9 mouse cellular contexts compared by ENCODE assay signal in the genomic region with DNA sequence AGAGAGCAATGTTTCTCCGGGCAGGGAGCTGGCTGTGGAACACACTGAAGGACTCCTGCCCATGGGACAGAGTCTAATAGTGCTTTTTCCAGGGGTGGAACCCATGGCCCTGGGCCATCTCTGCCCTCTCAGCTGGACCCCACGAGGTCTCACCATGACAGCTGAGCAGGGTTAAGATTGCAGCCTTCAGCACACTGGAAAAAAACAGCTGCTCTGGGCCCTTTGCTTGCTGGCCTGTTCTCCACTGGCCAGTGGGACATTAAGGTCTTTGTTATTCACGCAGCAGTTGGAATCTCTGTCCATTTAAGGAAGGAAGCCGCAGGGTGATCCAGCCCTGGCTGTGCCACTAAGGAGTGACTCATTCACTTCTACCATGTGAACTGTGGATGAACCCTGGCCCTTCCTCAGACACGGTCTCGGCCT.
DNase-seq lines count a peak whose midpoint lies in the region; ATAC-seq and TF ChIP-seq lines count a peak whose summit lies in the region.
"Had no signal": no experiment of that assay in that cellular context is flagged by ENCODE, and none has a peak within 500 bp of the region (broad histone marks: within the 10 kb centered on the region; RNA-seq: fewer than 3 reads in every experiment).

No protein-coding gene starts in this region.

- no peak overlapping the region for H3K4me2 ChIP-seq in kidney, embryonic 16.5 days (replicated peaks; ENCODE audit: low read depth, low read length)
- H3K4me2 ChIP-seq: neural tube, embryonic 12.5 days had no signal

- intact Hi-C loops in heart, adult 2 months (cut with DNase I) = no loop called here

- no peaks in the 10 kb centered on the region for H3K36me3 ChIP-seq in ES-Bruce4 (ENCODE audit: control insufficient read depth, insufficient read depth, low read length, poor library complexity, severe bottlenecking)
- no peaks in the 10 kb centered on the region; the same call in 1 of the 2 replicates for H3K36me3 ChIP-seq in heart, adult 2 months (ENCODE audit: control insufficient read depth, insufficient read depth, low read length)
- H3K36me3 ChIP-seq in kidney, embryonic 16.5 days (ENCODE audit: insufficient read depth, low read length) = no peaks in the 10 kb centered on the region
- no peaks in the 10 kb centered on the region for H3K36me3 ChIP-seq in macrophage (ENCODE audit: inconsistent target)
- H3K36me3 ChIP-seq: neural tube, embryonic 12.5 days had no signal

- H3K79me2 ChIP-seq in heart, adult 2 months (replicated peaks; ENCODE audit: control insufficient read depth, insufficient read depth, low read length) = no peaks in the 10 kb centered on the region
- H3K79me2 ChIP-seq in macrophage (ENCODE audit: inconsistent target) = no peaks in the 10 kb centered on the region

- ATAC-seq in kidney, embryonic 16.5 days (ENCODE audit: low FRiP score, low TSS enrichment) = peak; percentile 90
- no peak for ATAC-seq in frontal cortex, adult (ENCODE audit: low TSS enrichment)

- H3K27ac ChIP-seq in ES-Bruce4 (ENCODE audit: insufficient read depth, low read length) (no peak overlapping the region), macrophage (peak overlapping the region; percentile 51)
- H3K27ac ChIP-seq in heart, adult 2 months = peak overlapping the region; percentile 75
- peak overlapping the region; percentile 85 for H3K27ac ChIP-seq in kidney, embryonic 16.5 days (ENCODE audit: low read length)
- H3K27ac ChIP-seq: neural tube, embryonic 12.5 days had no signal

- TF ChIP-seq POLR2A in ES-Bruce4 (IDR thresholded peaks at IDR 0.05; ENCODE audit: insufficient read depth, low read length) = no peak
- no peak for TF ChIP-seq POLR2A in heart, adult 2 months (IDR thresholded peaks at IDR 0.05; ENCODE audit: insufficient read depth, low read depth, low read length)

- H3K4me3 ChIP-seq in ES-Bruce4 (ENCODE audit: low read depth, low read length) = no peak overlapping the region
- no peak overlapping the region for H3K4me3 ChIP-seq in heart, adult 2 months
- H3K4me3 ChIP-seq in kidney, embryonic 16.5 days (ENCODE audit: low read length) = no peak overlapping the region
- no peak overlapping the region for H3K4me3 ChIP-seq in macrophage (ENCODE audit: inconsistent target)
- H3K4me3 ChIP-seq: neural tube, embryonic 12.5 days had no signal

- no peaks in the 10 kb centered on the region for H3K9me3 ChIP-seq in ES-Bruce4 (replicated peaks; ENCODE audit: control insufficient read depth, insufficient read depth, low read length, poor library complexity, severe bottlenecking)
- H3K9me3 ChIP-seq in kidney, embryonic 16.5 days (ENCODE audit: low read length) = no peaks in the 10 kb centered on the region
- H3K9me3 ChIP-seq: neural tube, embryonic 12.5 days had no signal

- peaks cover 3% of the 10 kb centered on the region for H3K4me1 ChIP-seq in ES-Bruce4 (ENCODE audit: control insufficient read depth, insufficient read depth, low read length)
- peaks cover 8% of the 10 kb centered on the region for H3K4me1 ChIP-seq in heart, adult 2 months (ENCODE audit: control insufficient read depth, insufficient read depth, low read length)
- peaks cover 6% of the 10 kb centered on the region for H3K4me1 ChIP-seq in kidney, embryonic 16.5 days (ENCODE audit: insufficient read depth, low read length)

- no peak overlapping the region for H3K9ac ChIP-seq in ES-Bruce4 (ENCODE audit: low read depth, poor library complexity, severe bottlenecking)
- no peak overlapping the region for H3K9ac ChIP-seq in heart, adult 2 months (ENCODE audit: low read depth, low read length)
- H3K9ac ChIP-seq in kidney, embryonic 16.5 days (replicated peaks; ENCODE audit: low read length) = no peak overlapping the region
- H3K9ac ChIP-seq: neural tube, embryonic 12.5 days had no signal

- 0 out of 2 replicates have a peak, but pooled peaks have one; percentile 6 for TF ChIP-seq EP300 in ES-Bruce4 (IDR thresholded peaks at IDR 0.05; ENCODE audit: insufficient read depth, low read depth, low read length)
- peak; percentile 64; the same call in 1 of the 2 replicates for TF ChIP-seq EP300 in heart, adult 2 months (IDR thresholded peaks at IDR 0.05; ENCODE audit: insufficient read depth, low read depth, low read length)

- DNase-seq in adrenal gland, postnatal 10 days = peak; percentile 40
- peak; percentile 58 to 75 for DNase-seq in heart, adult 2 months
- DNase-seq in layer of hippocampus, postnatal 25 days (ENCODE audit: extremely low spot score in 1 of 2, low spot score in 1 of 2) = no peak
- DNase-seq in spleen, postnatal 36 days (ENCODE audit: low spot score in 2 of 2) = no peak

- WGBS in heart, adult 2 months = 7% methylated on average over 6 of the region's 6 CpGs
- 26% methylated on average over 6 of the region's 6 CpGs for WGBS in kidney, embryonic 16.5 days
- WGBS in macrophage (ENCODE audit: missing documents) = 38% methylated on average over 6 of the region's 6 CpGs

- TF ChIP-seq CTCF in ES-Bruce4 (IDR thresholded peaks at IDR 0.05; ENCODE audit: low read depth, low read length) = no peak
- TF ChIP-seq CTCF in heart, adult 2 months (IDR thresholded peaks at IDR 0.05) = no peak

- H3K27me3 ChIP-seq in ES-Bruce4 (ENCODE audit: control insufficient read depth, insufficient read depth, low read length, poor library complexity, severe bottlenecking) = no peaks in the 10 kb centered on the region
- no peaks in the 10 kb centered on the region for H3K27me3 ChIP-seq in heart, adult 2 months (ENCODE audit: control insufficient read depth, insufficient read depth, low read length)
- no peaks in the 10 kb centered on the region for H3K27me3 ChIP-seq in kidney, embryonic 16.5 days (ENCODE audit: insufficient read depth, low read length)
- H3K27me3 ChIP-seq: neural tube, embryonic 12.5 days had no signal

Comparison
In these comparisons a context has a peak if more than half of its experiments do, and no peak if none do; other contexts are left out.
1. DNase-seq: peak in adrenal gland, postnatal 10 days (single experiment) and heart, adult 2 months (2 of 2); none in layer of hippocampus, postnatal 25 days (0 of 2) and spleen, postnatal 36 days (0 of 2).